Mouse (Mus musculus): ENCODE measurements around the gene Faap24. TPM values are rescaled to one million over a fixed set of nuclear protein-coding genes. Genes with fewer than 3 reads are reported as not detected.

Gene Faap24
- polyA plus RNA-seq, 1 experiment from 2014 or later, result 22.0 TPM

Other genes with a start within 250 kb of the Faap24 start
- gene Slc7a10, start 210.5 kb downstream of the Faap24 start, polyA plus RNA-seq (2015; fragmentation: Nextera tagmentation; extraction: Ambion mirVana), result 1.6 and 1.7 TPM in 2 replicates
- gene Lrp3, start 181.3 kb downstream of the Faap24 start, polyA plus RNA-seq (2015; fragmentation: Nextera tagmentation; extraction: Ambion mirVana), result 4.0 and 5.1 TPM in 2 replicates
- gene Gpatch1, start 78.4 kb downstream of the Faap24 start, polyA plus RNA-seq (2015; fragmentation: Nextera tagmentation; extraction: Ambion mirVana), result 14.8 and 14.9 TPM in 2 replicates
- 73.2 and 74.7 TPM in 2 replicates for gene Rhpn2, start 62.7 kb downstream of the Faap24 start, polyA plus RNA-seq (2015; fragmentation: Nextera tagmentation; extraction: Ambion mirVana)
- gene Cep89, start 199 bp upstream of the Faap24 start, polyA plus RNA-seq (2015; fragmentation: Nextera tagmentation; extraction: Ambion mirVana), result 43.2 and 45.8 TPM in 2 replicates
- gene Slc7a9, start 52.0 kb upstream of the Faap24 start, polyA plus RNA-seq (2015; fragmentation: Nextera tagmentation; extraction: Ambion mirVana), result 65.1 and 69.8 TPM in 2 replicates
- 0.57 and 1.2 TPM in 2 replicates for gene Tdrd12, start 140.9 kb upstream of the Faap24 start, polyA plus RNA-seq (2015; fragmentation: Nextera tagmentation; extraction: Ambion mirVana)
- gene Nudt19, start 159.5 kb upstream of the Faap24 start, polyA plus RNA-seq (2015; fragmentation: Nextera tagmentation; extraction: Ambion mirVana), result 122 and 129 TPM in 2 replicates
- gene Rgs9bp, start 188.7 kb upstream of the Faap24 start, polyA plus RNA-seq (2015; fragmentation: Nextera tagmentation; extraction: Ambion mirVana), result 0.06 and 0.09 TPM in 2 replicates
- gene Ankrd27, start 189.4 kb upstream of the Faap24 start, polyA plus RNA-seq (2015; fragmentation: Nextera tagmentation; extraction: Ambion mirVana), result 34.6 and 38.0 TPM in 2 replicates

Data from intestine, embryonic 15.5 days (tissue).